Mouse (Mus musculus): ENCODE measurements around the gene Zfp706. TPM values are rescaled to one million over a fixed set of nuclear protein-coding genes. Genes with fewer than 3 reads are reported as not detected.

Zfp706 gene
- polyA plus RNA-seq, 1 experiment from 2014 or later, result 437 TPM

DNA sequence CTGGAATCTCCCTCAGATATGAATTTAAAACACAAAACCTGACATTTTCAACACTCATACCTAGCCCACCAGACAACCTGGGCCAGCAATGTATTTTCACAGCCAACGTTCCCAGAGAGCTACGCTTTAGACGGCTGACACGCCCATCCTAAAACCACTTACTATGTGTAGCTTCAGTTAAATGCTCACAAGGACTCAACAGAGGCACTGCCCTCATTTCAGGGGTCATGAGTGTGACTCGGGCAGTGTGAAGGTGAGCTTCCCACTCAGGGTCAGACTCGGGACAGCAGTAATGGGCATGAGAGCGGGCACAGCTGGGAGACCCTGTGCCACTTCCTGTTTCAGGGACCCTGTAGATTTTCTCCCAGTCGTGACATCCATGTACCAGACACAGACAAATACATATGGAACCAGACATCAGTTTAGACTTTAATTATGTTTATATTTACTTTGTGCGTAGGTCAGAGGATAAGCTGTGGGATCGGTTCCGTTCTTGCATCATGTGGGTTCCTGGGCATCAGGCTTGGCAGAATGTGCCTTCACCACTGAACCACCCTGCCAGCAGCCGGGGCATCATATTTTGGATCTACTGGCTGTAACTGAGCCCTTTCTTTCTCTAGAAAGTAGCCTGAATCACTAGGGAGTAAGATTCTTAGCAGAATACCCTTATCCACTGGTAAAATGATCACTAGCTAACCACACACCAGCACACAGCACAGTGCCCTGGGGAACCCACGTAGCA lies 19.4 kb downstream of the Zfp706 start:
- H3K9me3 ChIP-seq, result no peaks in the 10 kb centered on the region
- 90% methylated on average over 13 of the region's 13 CpGs for WGBS
- H3K27ac ChIP-seq, result no peak overlapping the region
- no peak overlapping the region for H3K9ac ChIP-seq (replicated peaks)
- no peak overlapping the region for H3K4me3 ChIP-seq (replicated peaks)
- peaks cover 19% of the 10 kb centered on the region for H3K4me1 ChIP-seq (replicated peaks)
- no peak for ATAC-seq
- no peaks in the 10 kb centered on the region for H3K27me3 ChIP-seq
- no peaks in the 10 kb centered on the region for H3K36me3 ChIP-seq
- H3K4me2 ChIP-seq (replicated peaks), result no peak overlapping the region

DNA sequence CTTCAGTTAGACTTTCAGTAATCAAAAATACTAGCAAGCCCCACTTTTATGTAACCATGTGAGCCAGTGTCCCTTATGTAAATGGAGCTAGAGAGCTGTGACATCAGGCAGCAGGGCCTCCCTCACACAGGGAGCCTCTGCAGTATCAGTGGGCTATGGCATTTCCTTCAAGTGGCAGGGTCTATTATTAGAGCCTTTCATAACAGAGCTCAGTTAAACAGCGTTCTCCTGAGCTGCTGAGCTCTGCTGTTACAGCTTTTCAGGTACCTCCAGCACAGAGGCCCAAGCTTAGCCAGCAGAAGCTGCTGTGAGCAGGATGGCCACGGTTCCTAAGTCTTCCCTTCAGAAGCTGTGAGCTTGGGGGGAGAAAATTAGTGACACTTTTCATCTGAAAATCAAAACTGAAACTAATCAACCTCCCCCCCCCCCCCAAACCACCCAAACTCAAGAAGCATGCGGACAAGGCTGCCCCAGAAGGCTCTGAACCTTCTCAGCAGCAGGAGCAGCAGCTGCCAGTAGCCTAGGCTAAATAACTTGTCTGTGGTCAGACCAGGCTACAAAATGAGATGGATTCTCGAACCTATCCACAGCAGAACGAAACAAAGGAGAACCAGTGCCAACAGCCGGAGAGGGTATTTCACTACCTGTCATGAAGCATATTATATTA lies 20.2 kb downstream of the Zfp706 start:
- peak; percentile 27; the same call in 1 of the 2 replicates for ATAC-seq
- H3K4me2 ChIP-seq (replicated peaks), result no peak overlapping the region
- no peaks in the 10 kb centered on the region for H3K36me3 ChIP-seq
- H3K27ac ChIP-seq, result 0 out of 2 replicates have a peak overlapping the region, but pooled peaks have one; percentile 26
- H3K9ac ChIP-seq (replicated peaks), result no peak overlapping the region
- 61% methylated on average over 6 of the region's 6 CpGs for WGBS
- H3K9me3 ChIP-seq, result no peaks in the 10 kb centered on the region
- no peak overlapping the region for H3K4me3 ChIP-seq (replicated peaks)
- H3K4me1 ChIP-seq (replicated peaks), result peaks cover 19% of the 10 kb centered on the region
- H3K27me3 ChIP-seq, result no peaks in the 10 kb centered on the region

DNA sequence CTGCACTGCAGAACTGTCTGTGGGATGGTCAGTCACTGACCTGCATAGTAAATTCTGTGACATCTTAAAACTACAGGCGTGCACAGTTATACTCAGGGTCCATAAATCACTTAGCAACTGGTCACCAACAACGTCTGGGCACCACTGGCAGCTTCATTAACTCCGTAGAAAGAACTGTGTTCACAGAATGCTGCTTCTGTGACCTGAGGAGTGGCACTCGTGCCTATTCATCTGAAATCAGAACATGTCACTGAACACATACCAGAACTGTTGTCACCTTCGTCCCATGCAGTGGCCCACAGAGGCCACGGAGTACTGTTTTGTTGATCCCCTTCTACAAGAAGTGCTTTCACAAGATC lies 22.0 kb downstream of the Zfp706 start:
- no peak for ATAC-seq

DNA sequence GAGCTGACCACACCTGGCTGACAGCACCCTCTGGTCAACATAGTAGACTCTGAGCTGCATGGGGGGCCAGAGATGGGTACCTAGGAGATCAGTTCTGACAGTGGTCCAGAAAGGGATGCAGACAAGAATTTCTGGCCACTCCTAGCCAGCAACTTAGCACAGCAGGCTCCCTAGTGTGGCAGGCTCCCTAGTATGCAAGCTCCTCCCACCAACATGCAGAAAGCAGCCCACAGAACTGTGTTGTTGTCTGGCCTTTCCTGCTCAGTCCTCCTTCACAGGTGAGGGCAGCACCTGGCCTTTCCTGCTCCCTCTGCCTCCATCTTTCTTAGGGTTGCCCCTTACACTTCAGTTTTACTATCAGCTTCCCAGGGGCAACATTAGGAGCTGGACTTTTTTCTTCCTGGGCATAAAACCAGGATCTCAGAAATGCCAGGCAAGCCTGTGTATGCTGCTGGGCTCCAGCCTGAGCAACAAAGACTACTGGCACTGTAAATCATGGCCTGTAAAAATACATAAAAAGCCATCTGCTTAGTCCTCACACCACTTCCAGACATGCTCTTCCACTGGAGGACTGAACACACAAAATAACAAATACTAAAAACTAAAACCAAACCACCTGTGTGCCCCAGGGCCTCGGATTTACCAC lies 22.5 kb downstream of the Zfp706 start:
- WGBS, result 78% methylated on average over 1 of the region's 1 CpGs
- H3K4me2 ChIP-seq (replicated peaks), result no peak overlapping the region
- H3K4me3 ChIP-seq (replicated peaks), result no peak overlapping the region
- H3K9me3 ChIP-seq, result no peaks in the 10 kb centered on the region
- no peak overlapping the region for H3K9ac ChIP-seq (replicated peaks)
- ATAC-seq, result no peak
- no peak overlapping the region for H3K27ac ChIP-seq
- H3K27me3 ChIP-seq, result no peaks in the 10 kb centered on the region
- no peaks in the 10 kb centered on the region for H3K36me3 ChIP-seq
- peaks cover 17% of the 10 kb centered on the region for H3K4me1 ChIP-seq (replicated peaks)

More for the DNA sequence above, 22.0 kb downstream of the Zfp706 start:
- Histone ChIP-seq H3K4me2 (replicated peaks) (no peak overlapping the region), H3K4me1 (replicated peaks) (peaks cover 12% of the 10 kb centered on the region), H3K27me3 (no peaks in the 10 kb centered on the region), H3K36me3 (no peaks in the 10 kb centered on the region), H3K4me3 (replicated peaks) (no peak overlapping the region), H3K9ac (replicated peaks) (no peak overlapping the region), H3K27ac (no peak overlapping the region), H3K9me3 (no peaks in the 10 kb centered on the region)
- WGBS, result 79% methylated on average over 6 of the region's 6 CpGs

DNA sequence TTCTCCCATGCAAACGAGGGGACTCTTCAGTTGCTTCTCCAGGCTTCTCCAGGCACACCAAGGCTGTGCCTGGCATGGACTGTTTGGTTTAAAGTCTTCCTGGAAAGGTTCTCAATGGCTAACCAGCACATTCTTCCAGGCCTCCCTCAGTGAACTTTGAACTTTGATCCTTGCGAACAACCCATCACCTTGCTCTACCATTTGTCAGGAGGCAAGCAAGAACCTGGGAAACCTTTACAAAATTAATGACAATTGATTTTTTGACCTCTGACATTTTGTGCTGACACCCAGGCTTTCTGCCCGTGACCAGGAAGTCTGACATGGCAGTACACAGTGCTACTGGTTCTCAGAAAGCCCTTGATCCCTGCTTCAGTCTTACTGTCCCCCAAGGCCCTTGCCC lies 24.1 kb downstream of the Zfp706 start:
- ATAC-seq, result no peak
- H3K27me3 ChIP-seq, result no peaks in the 10 kb centered on the region
- no peak overlapping the region for H3K4me2 ChIP-seq (replicated peaks)
- H3K36me3 ChIP-seq, result no peaks in the 10 kb centered on the region
- no peak overlapping the region for H3K9ac ChIP-seq (replicated peaks)
- H3K27ac ChIP-seq, result no peak overlapping the region
- H3K4me3 ChIP-seq (replicated peaks), result no peak overlapping the region
- WGBS, result 61% methylated on average over 3 of the region's 3 CpGs
- H3K4me1 ChIP-seq (replicated peaks), result peaks cover 30% of the 10 kb centered on the region
- no peaks in the 10 kb centered on the region for H3K9me3 ChIP-seq

DNA sequence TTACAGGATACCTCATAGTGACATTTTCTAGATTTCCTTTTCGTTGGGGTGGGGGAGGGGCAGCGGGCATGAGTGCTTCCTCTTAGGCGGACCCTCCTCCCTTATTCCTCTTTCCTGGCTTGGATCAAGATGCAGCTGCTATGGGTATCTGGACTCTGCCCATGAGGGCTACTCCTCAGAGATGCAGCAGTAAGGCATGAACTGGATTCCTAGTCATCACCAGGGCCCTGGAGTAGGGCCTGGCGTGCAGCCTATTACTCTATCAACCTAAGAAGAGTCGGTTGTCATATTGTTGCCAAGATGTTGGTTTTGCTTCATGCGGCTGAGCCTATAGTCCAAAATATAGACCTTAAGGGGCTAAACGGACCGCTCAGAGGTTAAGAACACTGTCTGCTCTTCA lies 27.3 kb downstream of the Zfp706 start:
- Histone ChIP-seq H3K4me3 (replicated peaks) (peak overlapping the region; percentile 40), H3K9ac (replicated peaks) (peak overlapping the region; percentile 65), H3K4me1 (replicated peaks) (peaks cover 20% of the 10 kb centered on the region), H3K4me2 (replicated peaks) (peak overlapping the region; percentile 62), H3K27ac (peak overlapping the region; percentile 69; the same call in 1 of the 2 replicates), H3K27me3 (no peaks in the 10 kb centered on the region), H3K9me3 (no peaks in the 10 kb centered on the region), H3K36me3 (no peaks in the 10 kb centered on the region)
- 47% methylated on average over 8 of the region's 8 CpGs for WGBS
- peak; percentile 71 for ATAC-seq

DNA sequence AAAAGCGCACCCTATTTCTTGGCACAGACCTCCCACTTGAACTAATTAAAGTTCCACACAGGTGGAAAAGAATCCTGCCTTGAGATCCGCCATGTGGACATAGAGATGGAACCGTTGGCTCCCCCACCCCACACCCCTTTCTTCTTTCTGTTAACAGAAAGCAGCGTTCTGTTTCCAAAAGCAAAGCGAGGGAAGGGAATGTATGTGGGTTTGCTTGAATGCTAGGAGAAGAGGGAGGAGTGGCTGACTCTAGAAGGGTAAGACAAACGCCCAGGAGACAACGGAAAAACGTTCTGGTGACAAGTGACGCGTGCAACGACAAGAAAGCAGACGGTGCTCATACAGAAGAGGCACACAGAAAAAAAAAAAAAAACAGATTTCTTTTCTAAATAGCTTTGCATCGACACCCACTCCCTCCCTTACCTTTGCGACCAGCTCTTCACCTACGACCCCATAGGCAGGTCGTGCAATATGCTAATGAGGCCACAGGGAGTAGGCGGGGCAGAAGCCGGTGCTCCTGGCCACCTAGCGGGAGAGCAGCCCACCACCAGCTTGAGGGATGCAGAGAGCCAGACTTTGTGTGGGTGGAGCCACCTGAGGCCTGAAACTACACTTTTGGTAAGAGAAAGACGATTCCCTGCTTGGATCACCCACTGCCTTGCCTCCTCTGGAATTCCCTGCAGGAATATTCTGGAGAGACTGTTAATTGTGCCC lies 27.9 kb downstream of the Zfp706 start:
- Histone ChIP-seq H3K27me3 (no peaks in the 10 kb centered on the region), H3K9ac (replicated peaks) (peak overlapping the region; percentile 65), H3K27ac (peak overlapping the region; percentile 69), H3K4me2 (replicated peaks) (peak overlapping the region; percentile 62), H3K36me3 (no peaks in the 10 kb centered on the region), H3K9me3 (no peaks in the 10 kb centered on the region), H3K4me3 (replicated peaks) (peak overlapping the region; percentile 40), H3K4me1 (replicated peaks) (peaks cover 26% of the 10 kb centered on the region)
- ATAC-seq, result peak; percentile 93
- 6% methylated on average over 20 of the region's 20 CpGs for WGBS

DNA sequence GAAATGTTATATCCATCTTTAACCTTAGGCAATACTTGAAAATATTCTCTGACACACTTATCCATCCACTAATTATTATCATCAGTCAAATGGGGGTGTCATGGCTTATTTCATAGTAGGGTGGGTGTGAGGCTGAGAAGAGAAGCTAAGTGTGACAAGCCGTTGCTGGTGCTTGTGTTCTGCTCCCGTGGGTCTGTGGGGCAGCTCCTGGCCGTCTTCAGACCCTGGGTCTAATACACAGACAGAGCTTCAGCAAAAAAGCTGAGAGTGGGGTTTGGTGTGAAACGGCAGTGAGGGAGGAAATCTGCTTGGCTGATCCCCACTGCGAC lies 28.4 kb downstream of the Zfp706 start:
- Histone ChIP-seq H3K27ac (peak overlapping the region; percentile 69), H3K36me3 (no peaks in the 10 kb centered on the region), H3K27me3 (no peaks in the 10 kb centered on the region), H3K4me2 (replicated peaks) (peak overlapping the region; percentile 62), H3K4me1 (replicated peaks) (peaks cover 27% of the 10 kb centered on the region), H3K9ac (replicated peaks) (peak overlapping the region; percentile 65), H3K4me3 (replicated peaks) (peak overlapping the region; percentile 40), H3K9me3 (no peaks in the 10 kb centered on the region)
- WGBS, result 31% methylated on average over 5 of the region's 5 CpGs
- ATAC-seq, result peak; percentile 47

DNA sequence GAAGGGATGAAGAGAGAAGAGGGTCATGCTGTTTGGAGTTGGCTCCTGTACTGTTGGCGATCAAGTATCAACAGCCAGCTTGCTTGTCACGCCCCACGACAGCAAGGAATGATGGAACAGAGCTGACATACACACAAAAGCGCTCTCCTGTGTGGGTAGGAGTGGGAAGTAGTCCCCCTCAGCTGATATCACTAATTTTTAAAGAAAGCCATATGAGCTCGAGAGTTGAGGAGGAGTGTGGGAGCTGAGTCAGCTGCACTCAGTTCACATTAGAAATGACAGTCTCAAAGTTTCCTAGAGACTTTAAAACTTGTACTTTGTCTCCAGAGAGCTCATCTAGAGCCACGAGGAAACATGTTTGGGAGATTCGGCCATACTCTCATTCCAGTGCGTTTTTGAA lies 29.8 kb downstream of the Zfp706 start:
- WGBS, result 78% methylated on average over 8 of the region's 8 CpGs
- Histone ChIP-seq H3K9ac (replicated peaks) (no peak overlapping the region), H3K4me1 (replicated peaks) (peaks cover 32% of the 10 kb centered on the region), H3K9me3 (no peaks in the 10 kb centered on the region), H3K4me3 (replicated peaks) (no peak overlapping the region), H3K27ac (no peak overlapping the region), H3K27me3 (no peaks in the 10 kb centered on the region), H3K4me2 (replicated peaks) (no peak overlapping the region), H3K36me3 (no peaks in the 10 kb centered on the region)
- ATAC-seq, result no peak

DNA sequence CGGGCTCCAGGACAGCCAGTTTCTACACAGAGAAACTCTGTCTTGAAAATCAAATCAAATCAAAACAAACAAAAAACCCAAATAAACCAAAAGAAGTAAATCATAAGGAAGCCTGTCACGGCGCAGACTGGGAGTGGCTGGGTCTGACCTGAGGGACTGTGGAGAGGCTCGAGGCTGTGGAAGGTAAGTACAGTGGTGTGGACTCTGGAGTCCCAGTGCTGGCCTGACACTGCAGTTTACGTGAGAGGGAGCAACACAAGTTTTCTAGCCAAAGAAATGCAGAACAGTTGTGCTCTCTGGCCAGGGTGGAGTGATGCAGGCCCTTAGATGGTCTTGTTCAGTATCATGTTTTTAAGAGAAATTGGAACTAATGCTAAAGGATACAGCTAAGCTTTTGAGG lies 31.9 kb downstream of the Zfp706 start:
- no peak overlapping the region for H3K9ac ChIP-seq (replicated peaks)
- H3K4me1 ChIP-seq (replicated peaks), result peaks cover 32% of the 10 kb centered on the region
- H3K9me3 ChIP-seq, result no peaks in the 10 kb centered on the region
- no peak for ATAC-seq
- H3K4me3 ChIP-seq (replicated peaks), result no peak overlapping the region
- no peaks in the 10 kb centered on the region for H3K27me3 ChIP-seq
- WGBS, result 88% methylated on average over 5 of the region's 5 CpGs
- no peaks in the 10 kb centered on the region for H3K36me3 ChIP-seq
- no peak overlapping the region for H3K27ac ChIP-seq
- no peak overlapping the region for H3K4me2 ChIP-seq (replicated peaks)

DNA sequence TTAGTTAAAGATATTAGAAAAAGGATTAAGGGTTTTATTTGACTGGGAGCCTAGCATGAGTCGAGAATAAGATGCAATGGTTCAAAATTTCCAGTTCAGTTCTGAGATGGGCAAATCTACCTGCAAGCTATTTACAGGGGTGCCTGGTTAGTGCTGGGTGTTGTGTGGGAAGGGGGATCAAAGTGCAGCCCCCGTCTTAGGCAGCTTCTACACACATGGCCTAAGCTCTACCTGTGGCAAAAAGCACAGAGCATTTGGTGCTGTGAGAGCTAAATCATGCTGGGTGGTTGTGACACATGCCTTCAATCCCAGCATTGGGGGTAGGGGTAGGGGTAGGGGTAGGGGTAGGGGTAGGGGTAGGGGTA lies 32.3 kb downstream of the Zfp706 start:
- 85% methylated on average over 2 of the region's 2 CpGs for WGBS
- ATAC-seq, result no peak
- H3K4me2 ChIP-seq (replicated peaks), result no peak overlapping the region

More for the DNA sequence above, 32.3 kb downstream of the Zfp706 start:
- Histone ChIP-seq H3K9ac (replicated peaks) (no peak overlapping the region), H3K9me3 (no peaks in the 10 kb centered on the region), H3K4me1 (replicated peaks) (peaks cover 29% of the 10 kb centered on the region), H3K27me3 (no peaks in the 10 kb centered on the region), H3K27ac (no peak overlapping the region), H3K4me3 (replicated peaks) (no peak overlapping the region), H3K36me3 (no peaks in the 10 kb centered on the region)

All from midbrain, embryonic 13.5 days (tissue).